Mouse (Mus musculus) erythroblast, embryonic 14.5 days (primary cell): ENCODE data around the gene Rab27a. TPM values are rescaled to one million over a fixed set of nuclear protein-coding genes. Genes with fewer than 3 reads are reported as not detected.
A peak's percentile ranks its signal among the peaks of the same experiment; 100 is the strongest.
"Not testable (repeated sequence)": the region's sequence is repeated elsewhere in the genome, so short reads cannot be mapped to it uniquely, and the experiment has no call there.

Experiments used
- H3K27me3 ChIP-seq: 2 replicates; pipeline ENCODE4 v1.6.1; 2012; ENCODE audit warnings: inconsistent platforms; ENCODE audit not compliant: control insufficient read depth
- H3K36me3 ChIP-seq: 2 replicates; pipeline ENCODE4 v1.6.1; 2012; ENCODE audit warnings: mild to moderate bottlenecking, inconsistent platforms; ENCODE audit not compliant: control insufficient read depth
- H3K4me1 ChIP-seq: 2 replicates; pipeline ENCODE4 v1.6.1; 2012; ENCODE audit warnings: inconsistent platforms; ENCODE audit not compliant: control insufficient read depth
- H3K4me3 ChIP-seq: replicated peaks from 2 replicates; pipeline ENCODE3; 2012; ENCODE audit warnings: moderate library complexity, mild to moderate bottlenecking, inconsistent platforms
- H3K9me3 ChIP-seq: 2 replicates; pipeline ENCODE4 v1.6.1; 2012; ENCODE audit warnings: low read length, inconsistent platforms, mixed read lengths; ENCODE audit not compliant: control insufficient read depth
- GATA1 ChIP-seq: IDR thresholded peaks from 2 replicates; pipeline ENCODE4 v1.6.1; 2012; ENCODE audit warnings: low read length, inconsistent platforms, mixed read lengths
- TAL1 ChIP-seq: IDR thresholded peaks from 3 replicates; pipeline ENCODE4 v1.6.1; 2012; ENCODE audit warnings: low read length, inconsistent platforms, mixed read lengths
- polyA plus RNA-seq: library from polyadenylated mRNA; stranded (reverse); fragments of >175 nt; gene quantifications from 2 replicates; pipeline ENCODE4 v1.2.3, GENCODE M21; 2012

The Rab27a gene
- polyA plus RNA-seq, 1 experiment = 0.06 TPM

- no peak overlapping the region for H3K4me3 ChIP-seq
- TF ChIP-seq TAL1 (no peak), GATA1 (no peak)
- H3K27me3 ChIP-seq = peaks cover 15% of the 10 kb centered on the region
- H3K9me3 ChIP-seq = no peaks in the 10 kb centered on the region
- no peaks in the 10 kb centered on the region for H3K36me3 ChIP-seq
- H3K4me1 ChIP-seq = no peaks in the 10 kb centered on the region
Measured at GRCm38 (mm10) chr9:73097898-73098297, 53.2 kb downstream of the Rab27a start.

- Histone ChIP-seq H3K4me1 (peaks cover 6% of the 10 kb centered on the region), H3K4me3 (no peak within 1 kb of the TSS), H3K9me3 (no peaks in the 10 kb centered on the region), H3K27me3 (peaks cover 43% of the 10 kb centered on the region), H3K36me3 (no peaks in the 10 kb centered on the region)
- TF ChIP-seq GATA1 (no peak), TAL1 (no peak)
Measured at GRCm38 (mm10) chr9:73101536-73101935, 56.9 kb downstream of the Rab27a start, which contains the start of gene Khdc3. Gene Khdc3 (plus strand): TSS chr9:73101836.

GRCm38 (mm10) chr9:73102181-73102580 is 57.5 kb downstream of the Rab27a start, which contains the start of gene Gm20509:
Gene Gm20509 (plus strand): TSS chr9:73102470.
- Histone ChIP-seq H3K36me3 (no peaks in the 10 kb centered on the region), H3K9me3 (no peaks in the 10 kb centered on the region), H3K4me1 (peaks cover 6% of the 10 kb centered on the region), H3K27me3 (peaks cover 45% of the 10 kb centered on the region), H3K4me3 (peak within 1 kb of the TSS; percentile 14)
- no peak for TF ChIP-seq GATA1
- no peak for TF ChIP-seq TAL1

GRCm38 (mm10) chr9:73103159-73103879 is 58.7 kb downstream of the Rab27a start:
- peaks cover 6% of the 10 kb centered on the region for H3K4me1 ChIP-seq
- peaks cover 45% of the 10 kb centered on the region for H3K27me3 ChIP-seq
- H3K9me3 ChIP-seq = no peaks in the 10 kb centered on the region
- TF ChIP-seq GATA1 = no peak
- TF ChIP-seq TAL1 = no peak
- H3K36me3 ChIP-seq = no peaks in the 10 kb centered on the region
- peak overlapping the region; percentile 14 for H3K4me3 ChIP-seq

- Histone ChIP-seq H3K4me1 (peaks cover 6% of the 10 kb centered on the region), H3K27me3 (peaks cover 45% of the 10 kb centered on the region), H3K9me3 (no peaks in the 10 kb centered on the region), H3K4me3 (no peak overlapping the region), H3K36me3 (no peaks in the 10 kb centered on the region)
- TF ChIP-seq TAL1 (no peak), GATA1 (no peak)
Measured at GRCm38 (mm10) chr9:73103880-73104198, 59.2 kb downstream of the Rab27a start.

- Histone ChIP-seq H3K4me3 (no peak overlapping the region), H3K27me3 (peaks cover 45% of the 10 kb centered on the region), H3K9me3 (no peaks in the 10 kb centered on the region), H3K4me1 (peaks cover 6% of the 10 kb centered on the region), H3K36me3 (no peaks in the 10 kb centered on the region)
- TF ChIP-seq GATA1 = no peak
- TF ChIP-seq TAL1 = no peak
Measured at GRCm38 (mm10) chr9:73105141-73105540, 60.5 kb downstream of the Rab27a start.

- no peaks in the 10 kb centered on the region for H3K36me3 ChIP-seq
- no peaks in the 10 kb centered on the region for H3K9me3 ChIP-seq
- peaks cover 6% of the 10 kb centered on the region for H3K4me1 ChIP-seq
- H3K4me3 ChIP-seq = no peak overlapping the region
- TF ChIP-seq GATA1 = no peak
- no peak for TF ChIP-seq TAL1
- peaks cover 45% of the 10 kb centered on the region for H3K27me3 ChIP-seq
Measured at GRCm38 (mm10) chr9:73105771-73106170, 61.1 kb downstream of the Rab27a start.

GRCm38 (mm10) chr9:73112919-73113906 is 68.6 kb downstream of the Rab27a start, which contains the start of gene Rsl24d1:
Gene Rsl24d1 (plus strand): TSS chr9:73113426.
- no peaks in the 10 kb centered on the region for H3K9me3 ChIP-seq
- TF ChIP-seq GATA1 = no peak
- no peak for TF ChIP-seq TAL1
- H3K36me3 ChIP-seq = peaks cover 26% of the 10 kb centered on the region
- peak within 1 kb of the TSS; percentile 87 for H3K4me3 ChIP-seq
- no peaks in the 10 kb centered on the region; the same call in 1 of the 2 replicates for H3K27me3 ChIP-seq
- H3K4me1 ChIP-seq = peaks cover 21% of the 10 kb centered on the region

GRCm38 (mm10) chr9:73116704-73117103 is 72.0 kb downstream of the Rab27a start:
- peaks cover 21% of the 10 kb centered on the region for H3K4me1 ChIP-seq
- not testable (repeated sequence) for H3K9me3 ChIP-seq, H3K4me3 ChIP-seq, H3K27me3 ChIP-seq
- peaks cover 52% of the 10 kb centered on the region for H3K36me3 ChIP-seq
